Mouse (Mus musculus): ENCODE results near the gene Fbxo44. TPM values are rescaled to one million over a fixed set of nuclear protein-coding genes. Genes with fewer than 3 reads are reported as not detected.

Gene Fbxo44
- polyA plus RNA-seq, 1 experiment from 2014 or later: 4.1 TPM

DNA sequence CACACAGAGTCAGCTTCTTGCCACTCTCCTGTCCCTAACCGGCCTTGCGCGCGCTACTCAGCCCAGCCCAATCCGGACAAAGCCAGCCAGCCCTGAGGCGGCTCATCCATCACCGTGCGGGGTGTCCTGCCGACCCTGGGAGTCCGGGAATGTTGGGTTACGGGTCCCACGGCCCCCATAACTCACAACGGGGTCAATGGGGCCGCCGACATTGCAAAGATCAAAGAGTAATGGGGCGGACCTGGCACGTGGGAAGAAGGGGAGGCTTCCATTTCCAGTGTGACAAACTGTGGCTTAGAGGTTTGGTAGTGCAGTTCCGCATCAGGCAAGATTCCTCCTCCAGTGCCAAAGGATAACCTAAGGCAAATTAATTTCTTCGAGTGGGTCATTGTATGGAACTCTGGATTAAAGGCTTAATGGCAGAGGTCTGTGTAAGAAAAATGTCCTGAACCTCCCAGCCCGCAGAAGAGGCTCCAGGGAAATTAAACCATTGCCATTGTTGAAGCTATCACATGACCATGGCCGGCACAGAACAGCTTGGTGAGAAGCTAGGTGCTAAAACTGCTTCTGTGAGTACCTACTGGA, 28.7 kb downstream of the Fbxo44 start:
- no peak for DNase-seq (ENCODE audit: low spot score)
- peak overlapping the region; percentile 92; the same call in 1 of the 2 replicates for H3K4me2 ChIP-seq (replicated peaks; ENCODE audit: low read depth)

DNA sequence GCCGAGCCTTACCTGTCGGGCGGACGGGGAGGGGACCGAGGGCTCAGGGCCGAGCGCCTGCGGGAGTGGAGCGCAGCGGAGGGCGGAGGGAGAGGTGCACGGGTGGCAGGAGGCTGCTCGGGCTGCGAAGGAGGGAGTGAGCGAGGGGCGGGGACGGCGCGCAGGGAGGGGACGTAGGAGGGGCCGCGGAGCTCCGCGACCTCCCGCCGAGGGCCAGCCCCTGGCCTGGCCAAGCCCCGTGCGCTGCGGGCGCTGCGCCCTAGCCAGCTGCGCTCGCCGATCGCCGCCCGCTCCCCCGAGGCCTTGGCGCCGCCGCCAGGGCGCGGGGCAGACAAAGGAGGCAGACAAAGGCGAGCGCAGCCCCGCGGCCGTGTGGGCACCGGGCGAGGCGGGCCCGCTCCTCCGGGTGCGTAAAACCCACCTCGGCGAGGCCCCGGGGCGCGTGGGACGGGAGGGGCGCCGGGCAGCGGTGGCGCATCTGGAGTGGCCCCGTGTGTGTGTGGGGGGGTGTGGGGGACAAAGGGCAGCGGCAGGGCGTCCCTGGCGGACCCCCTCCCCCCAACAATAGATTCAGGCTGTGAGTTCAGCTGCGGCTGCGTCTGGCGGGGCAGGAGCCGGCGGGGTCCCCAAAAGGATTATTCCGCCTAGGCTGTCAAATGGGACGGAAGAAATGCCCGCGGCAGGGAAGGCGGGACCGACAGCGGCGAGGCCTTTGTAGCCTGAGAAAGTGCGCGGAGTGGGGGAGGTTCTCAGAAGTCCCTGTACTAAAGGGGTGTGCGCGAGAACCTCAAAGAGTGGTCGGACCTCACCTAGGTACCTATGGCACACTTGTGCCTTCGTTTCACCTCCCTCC, 29.5 kb downstream of the Fbxo44 start, which contains the start of gene Draxin:
Draxin (minus strand) TSS at position 138 of the 853 bp plus-strand sequence.
- peak within 1 kb of the TSS; percentile 53 for H3K4me3 ChIP-seq (ENCODE audit: low read depth, low read length)
- no peak within 1 kb of the TSS for H3K27ac ChIP-seq (replicated peaks)
- H3K9ac ChIP-seq (ENCODE audit: low read length): peak within 1 kb of the TSS; percentile 27; the same call in 1 of the 2 replicates
- peak; percentile 78 for ATAC-seq (ENCODE audit: low FRiP score, low TSS enrichment)
- H3K9me3 ChIP-seq (ENCODE audit: control insufficient read depth, low read length): no peaks in the 10 kb centered on the region
- H3K4me1 ChIP-seq (replicated peaks; ENCODE audit: control insufficient read depth, insufficient read depth): no peaks in the 10 kb centered on the region; the same call in 1 of the 2 replicates
- DNase-seq (ENCODE audit: low spot score): peak; percentile 66
- TF ChIP-seq EP300 (optimal IDR thresholded peaks at IDR 0.05) (no peak), CTCF (IDR thresholded peaks at IDR 0.05; ENCODE audit: low read depth) (no peak)
- H3K36me3 ChIP-seq (ENCODE audit: control insufficient read depth, insufficient read depth, low read length): no peaks in the 10 kb centered on the region
- 1% methylated on average over 63 of the region's 87 CpGs for WGBS
- H3K4me2 ChIP-seq (replicated peaks; ENCODE audit: low read depth): peak within 1 kb of the TSS; percentile 92
- H3K27me3 ChIP-seq (ENCODE audit: control insufficient read depth, insufficient read depth, low read length): peaks cover 15% of the 10 kb centered on the region

More for the DNA sequence above, 28.7 kb downstream of the Fbxo44 start:
- Histone ChIP-seq H3K36me3 (ENCODE audit: control insufficient read depth, insufficient read depth, low read length) (no peaks in the 10 kb centered on the region), H3K27me3 (ENCODE audit: control insufficient read depth, insufficient read depth, low read length) (peaks cover 15% of the 10 kb centered on the region), H3K4me1 (replicated peaks; ENCODE audit: control insufficient read depth, insufficient read depth) (no peaks in the 10 kb centered on the region; the same call in 1 of the 2 replicates), H3K27ac (replicated peaks) (no peak overlapping the region), H3K4me3 (ENCODE audit: low read depth, low read length) (no peak overlapping the region), H3K9ac (ENCODE audit: low read length) (no peak overlapping the region), H3K9me3 (ENCODE audit: control insufficient read depth, low read length) (no peaks in the 10 kb centered on the region)
- TF ChIP-seq CTCF (IDR thresholded peaks at IDR 0.05; ENCODE audit: low read depth) (no peak), EP300 (optimal IDR thresholded peaks at IDR 0.05) (no peak)
- WGBS: 3% methylated on average over 21 of the region's 21 CpGs
- 0 out of 2 replicates have a peak, but pooled peaks have one; percentile 17 for ATAC-seq (ENCODE audit: low FRiP score, low TSS enrichment)

DNA sequence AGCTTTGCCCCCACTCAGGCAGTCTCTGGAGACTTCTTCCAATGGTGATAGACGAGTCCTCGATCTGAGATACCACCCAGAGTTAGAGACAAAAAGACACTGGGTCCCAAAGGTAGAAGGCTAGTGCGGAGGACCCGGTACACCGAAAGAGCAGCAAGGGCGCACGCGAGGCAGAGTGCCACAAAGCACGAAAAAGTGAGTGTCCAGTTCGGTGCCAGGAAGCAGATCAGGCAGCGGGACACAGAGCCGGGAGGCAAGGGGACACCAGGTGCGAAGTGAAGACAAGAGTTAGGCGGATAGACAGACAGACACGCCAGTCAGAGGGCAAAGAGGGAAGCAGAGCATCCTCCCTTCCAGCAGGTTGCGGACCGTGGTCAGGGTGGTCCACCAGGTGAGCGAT, 30.1 kb downstream of the Fbxo44 start, which contains the start of gene Mad2l2:
Mad2l2 (plus strand) TSS at position 252 of the 400 bp plus-strand sequence.
- H3K4me2 ChIP-seq (replicated peaks; ENCODE audit: low read depth): peak within 1 kb of the TSS; percentile 92
- H3K27ac ChIP-seq (replicated peaks): no peak within 1 kb of the TSS
- H3K9ac ChIP-seq (ENCODE audit: low read length): peak within 1 kb of the TSS; percentile 27; the same call in 1 of the 2 replicates
- H3K27me3 ChIP-seq (ENCODE audit: control insufficient read depth, insufficient read depth, low read length): peaks cover 15% of the 10 kb centered on the region
- 1% methylated on average over 16 of the region's 18 CpGs for WGBS
- DNase-seq (ENCODE audit: low spot score) (no peak), ATAC-seq (ENCODE audit: low FRiP score, low TSS enrichment) (0 out of 2 replicates have a peak, but pooled peaks have one; percentile 11)
- H3K4me1 ChIP-seq (replicated peaks; ENCODE audit: control insufficient read depth, insufficient read depth): no peaks in the 10 kb centered on the region; the same call in 1 of the 2 replicates
- no peaks in the 10 kb centered on the region for H3K36me3 ChIP-seq (ENCODE audit: control insufficient read depth, insufficient read depth, low read length)
- H3K4me3 ChIP-seq (ENCODE audit: low read depth, low read length): peak within 1 kb of the TSS; percentile 53
- no peaks in the 10 kb centered on the region for H3K9me3 ChIP-seq (ENCODE audit: control insufficient read depth, low read length)
- TF ChIP-seq EP300 (optimal IDR thresholded peaks at IDR 0.05) (no peak), CTCF (IDR thresholded peaks at IDR 0.05; ENCODE audit: low read depth) (no peak)

DNA sequence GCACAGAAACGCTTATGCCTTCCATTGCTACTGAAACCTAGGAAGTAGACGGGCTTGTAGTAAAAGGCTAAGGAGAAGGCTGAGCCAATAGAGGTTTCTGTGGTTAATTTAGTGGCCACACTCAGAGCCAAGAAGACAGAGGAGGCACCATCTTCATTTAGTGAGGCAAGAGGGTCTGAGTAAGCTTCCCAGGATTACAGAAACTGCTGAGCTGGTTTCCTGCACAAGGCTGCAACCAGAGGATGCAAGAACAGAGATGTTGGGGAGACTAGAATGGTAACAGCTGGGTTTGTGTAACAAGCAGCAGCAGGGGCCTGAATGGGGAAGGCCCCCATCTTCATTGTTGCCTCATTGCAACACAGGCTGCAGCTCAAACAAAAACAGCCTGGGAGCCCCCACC, 31.6 kb downstream of the Fbxo44 start:
- Histone ChIP-seq H3K4me2 (replicated peaks; ENCODE audit: low read depth) (no peak overlapping the region), H3K27ac (replicated peaks) (no peak overlapping the region), H3K27me3 (ENCODE audit: control insufficient read depth, insufficient read depth, low read length) (peaks cover 15% of the 10 kb centered on the region), H3K9ac (ENCODE audit: low read length) (no peak overlapping the region), H3K36me3 (ENCODE audit: control insufficient read depth, insufficient read depth, low read length) (no peaks in the 10 kb centered on the region), H3K4me1 (replicated peaks; ENCODE audit: control insufficient read depth, insufficient read depth) (no peaks in the 10 kb centered on the region; the same call in 1 of the 2 replicates), H3K4me3 (ENCODE audit: low read depth, low read length) (no peak overlapping the region), H3K9me3 (ENCODE audit: control insufficient read depth, low read length) (no peaks in the 10 kb centered on the region)
- ATAC-seq (ENCODE audit: low FRiP score, low TSS enrichment): no peak
- 59% methylated on average over 2 of the region's 2 CpGs for WGBS
- DNase-seq (ENCODE audit: low spot score): no peak
- TF ChIP-seq CTCF (IDR thresholded peaks at IDR 0.05; ENCODE audit: low read depth) (no peak), EP300 (optimal IDR thresholded peaks at IDR 0.05) (no peak)

DNA sequence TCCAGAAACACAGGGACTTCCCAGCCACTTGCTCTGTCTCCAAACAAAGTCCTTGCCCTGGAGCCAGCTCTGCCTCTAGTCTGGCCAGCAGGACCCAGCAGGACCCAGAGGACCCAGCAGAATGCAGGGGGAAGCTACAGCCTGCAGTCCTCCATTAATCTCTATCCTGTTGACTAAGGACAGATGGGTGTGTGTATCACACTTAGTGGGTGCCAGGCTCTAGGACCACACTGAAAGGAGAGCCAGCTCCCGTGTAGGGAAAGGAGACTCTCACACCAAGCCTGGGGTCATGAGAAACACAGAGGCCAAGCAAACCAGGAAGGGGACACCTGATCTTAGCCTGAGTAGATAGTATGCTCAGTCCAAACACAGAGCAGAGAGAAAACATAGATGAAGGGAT, 32.0 kb downstream of the Fbxo44 start:
- no peak for ATAC-seq (ENCODE audit: low FRiP score, low TSS enrichment)
- Histone ChIP-seq H3K27ac (replicated peaks) (no peak overlapping the region), H3K4me1 (replicated peaks; ENCODE audit: control insufficient read depth, insufficient read depth) (no peaks in the 10 kb centered on the region; the same call in 1 of the 2 replicates), H3K9ac (ENCODE audit: low read length) (no peak overlapping the region), H3K4me3 (ENCODE audit: low read depth, low read length) (no peak overlapping the region), H3K4me2 (replicated peaks; ENCODE audit: low read depth) (no peak overlapping the region), H3K9me3 (ENCODE audit: control insufficient read depth, low read length) (no peaks in the 10 kb centered on the region), H3K36me3 (ENCODE audit: control insufficient read depth, insufficient read depth, low read length) (no peaks in the 10 kb centered on the region), H3K27me3 (ENCODE audit: control insufficient read depth, insufficient read depth, low read length) (peaks cover 15% of the 10 kb centered on the region)
- TF ChIP-seq EP300 (optimal IDR thresholded peaks at IDR 0.05) (no peak), CTCF (IDR thresholded peaks at IDR 0.05; ENCODE audit: low read depth) (no peak)
- no peak for DNase-seq (ENCODE audit: low spot score)
- WGBS: 50% methylated on average over 1 of the region's 1 CpGs
